ENCODE assay signal across 26 mouse cellular contexts in genomic region chr9:80171241-80171640, GRCm38 (mm10). TPM values are rescaled to one million over a fixed set of nuclear protein-coding genes. Genes with fewer than 3 reads are reported as not detected.
A peak's percentile ranks its signal among the peaks of the same experiment; 100 is the strongest.
DNase-seq lines count a peak whose midpoint lies in the region; ATAC-seq and TF ChIP-seq lines count a peak whose summit lies in the region.
"Had no signal": no experiment of that assay in that cellular context is flagged by ENCODE, and none has a peak within 500 bp of the region (broad histone marks: within the 10 kb centered on the region; RNA-seq: fewer than 3 reads in every experiment).

No protein-coding gene starts in this region.

- H3K4me1 ChIP-seq in kidney, embryonic 16.5 days (ENCODE audit: insufficient read depth, low read length) = peaks cover 26% of the 10 kb centered on the region
- H3K4me1 ChIP-seq in midbrain, embryonic 11.5 days (ENCODE audit: control insufficient read depth, insufficient read depth, low read length) = peaks cover 3% of the 10 kb centered on the region; the same call in 1 of the 2 replicates
- no peaks in the 10 kb centered on the region for H3K4me1 ChIP-seq in midbrain, postnatal 0 days (ENCODE audit: insufficient read depth, low read length)
- no peaks in the 10 kb centered on the region for H3K4me1 ChIP-seq in MEL (ENCODE audit: control insufficient read depth in 1 of 2, insufficient read depth in 2 of 2, low read length in 2 of 2)

- TF ChIP-seq POLR2A in MEL (IDR thresholded peaks at IDR 0.05; ENCODE audit: control insufficient read depth in 1 of 2, insufficient read depth in 1 of 2, low read depth in 1 of 2, low read length in 2 of 2, poor library complexity in 1 of 2) = no peak

- TF ChIP-seq RAD21 in MEL (IDR thresholded peaks at IDR 0.05; ENCODE audit: low read depth, low read length) = no peak

- no peaks in the 10 kb centered on the region for H3K79me2 ChIP-seq in MEL (ENCODE audit: control insufficient read depth, insufficient read depth, low read length, poor library complexity)

- H3K4me3 ChIP-seq in kidney, embryonic 16.5 days (ENCODE audit: low read length) = no peak overlapping the region
- no peak overlapping the region for H3K4me3 ChIP-seq in midbrain, embryonic 11.5 days (ENCODE audit: low read depth, low read length)
- no peak overlapping the region for H3K4me3 ChIP-seq in midbrain, postnatal 0 days (ENCODE audit: low read depth, low read length)
- H3K4me3 ChIP-seq in MEL (ENCODE audit: control insufficient read depth in 1 of 2, insufficient read depth in 1 of 2, low read depth in 2 of 2, low read length in 2 of 2) = no peak overlapping the region
- H3K4me3 ChIP-seq: embryonic facial prominence, embryonic 13.5 days; embryonic facial prominence, embryonic 15.5 days; erythroblast, embryonic 14.5 days; forebrain, embryonic 10.5 days; forebrain, embryonic 12.5 days had no signal

- peaks cover 4% of the 10 kb centered on the region; the same call in 1 of the 2 replicates for H3K36me3 ChIP-seq in kidney, embryonic 16.5 days (ENCODE audit: insufficient read depth, low read length)
- H3K36me3 ChIP-seq in midbrain, embryonic 11.5 days (ENCODE audit: control insufficient read depth, insufficient read depth, low read length) = no peaks in the 10 kb centered on the region
- H3K36me3 ChIP-seq in midbrain, postnatal 0 days (ENCODE audit: insufficient read depth, low read length) = no peaks in the 10 kb centered on the region
- no peaks in the 10 kb centered on the region for H3K36me3 ChIP-seq in MEL (ENCODE audit: control insufficient read depth in 1 of 2, insufficient read depth in 2 of 2, low read length in 2 of 2)
- H3K36me3 ChIP-seq: embryonic facial prominence, embryonic 13.5 days; embryonic facial prominence, embryonic 15.5 days; forebrain, embryonic 10.5 days; forebrain, embryonic 12.5 days; G1E had no signal

- no peak overlapping the region for H3K9ac ChIP-seq in kidney, embryonic 16.5 days (replicated peaks; ENCODE audit: low read length)
- no peak overlapping the region for H3K9ac ChIP-seq in midbrain, embryonic 11.5 days (ENCODE audit: low read length)
- no peak overlapping the region for H3K9ac ChIP-seq in midbrain, postnatal 0 days (replicated peaks; ENCODE audit: low read length, poor library complexity, severe bottlenecking)
- no peak overlapping the region for H3K9ac ChIP-seq in MEL (ENCODE audit: control insufficient read depth, low read depth, low read length, poor library complexity, severe bottlenecking)
- H3K9ac ChIP-seq: embryonic facial prominence, embryonic 13.5 days; embryonic facial prominence, embryonic 15.5 days; forebrain, embryonic 12.5 days had no signal

- TF ChIP-seq EP300 in MEL (IDR thresholded peaks at IDR 0.05; ENCODE audit: low read depth in 1 of 2, low read length in 2 of 2) = no peak

- DNase-seq in kidney, postnatal 36 days = no peak
- peak; percentile 8 for DNase-seq in midbrain, embryonic 11.5 days (ENCODE audit: low spot score, missing footprints)
- no peak for DNase-seq in midbrain, postnatal 0 days (ENCODE audit: low spot score)
- no peak for DNase-seq in MEL (ENCODE audit: low read depth, low spot score)
- no peak for DNase-seq in layer of hippocampus, postnatal 10 days (ENCODE audit: low spot score in 2 of 2)
- DNase-seq: adrenal gland, adult 2 months; adrenal gland, postnatal 10 days; adrenal gland, postnatal 25 days; B cell, adult 2 months; cerebellum, adult 11 months; cerebellum, adult 18-20 months; cerebellum, adult 8-10 months; cerebellum, adult 9-11 months; cerebellum, postnatal 14 days; cerebellum, postnatal 36 days; embryo, embryonic 11 days had no signal

- H3K27ac ChIP-seq in kidney, embryonic 16.5 days (ENCODE audit: low read length) = peak overlapping the region; percentile 84; the same call in 1 of the 2 replicates
- no peak overlapping the region for H3K27ac ChIP-seq in midbrain, embryonic 11.5 days (ENCODE audit: low read depth, low read length)
- no peak overlapping the region for H3K27ac ChIP-seq in midbrain, postnatal 0 days (ENCODE audit: low read depth, low read length)
- no peak overlapping the region for H3K27ac ChIP-seq in MEL (ENCODE audit: control insufficient read depth, low read depth, low read length)
- H3K27ac ChIP-seq: embryonic facial prominence, embryonic 13.5 days; embryonic facial prominence, embryonic 15.5 days; forebrain, embryonic 10.5 days; forebrain, embryonic 12.5 days had no signal

- no peak overlapping the region for H3K4me2 ChIP-seq in kidney, embryonic 16.5 days (replicated peaks; ENCODE audit: low read depth, low read length)
- H3K4me2 ChIP-seq in midbrain, embryonic 11.5 days = no peak overlapping the region
- H3K4me2 ChIP-seq in midbrain, postnatal 0 days (ENCODE audit: low read depth, low read length, poor library complexity, severe bottlenecking) = no peak overlapping the region
- H3K4me2 ChIP-seq: embryonic facial prominence, embryonic 13.5 days; embryonic facial prominence, embryonic 15.5 days; forebrain, embryonic 12.5 days had no signal

- ATAC-seq in kidney, embryonic 16.5 days (ENCODE audit: low FRiP score, low TSS enrichment) = no peak
- no peak for ATAC-seq in midbrain, embryonic 11.5 days (ENCODE audit: low FRiP score)
- no peak for ATAC-seq in midbrain, postnatal 0 days (ENCODE audit: low FRiP score)
- ATAC-seq: CD4-positive, CD25-positive, alpha-beta regulatory T cell, adult 4 months; forebrain, embryonic 14.5 days; forebrain, embryonic 16.5 days had no signal

- TF ChIP-seq CTCF in midbrain, postnatal 0 days (IDR thresholded peaks at IDR 0.05) = no peak
- TF ChIP-seq CTCF in MEL (IDR thresholded peaks at IDR 0.05 in 2 of 3, conservative IDR thresholded peaks at IDR 0.05 in 1 of 3; ENCODE audit: control insufficient read depth in 1 of 3, insufficient read depth in 1 of 3, low read depth in 2 of 3, low read length in 3 of 3, poor library complexity in 1 of 3, severe bottlenecking in 1 of 3) = no peak

- no peaks in the 10 kb centered on the region for H3K27me3 ChIP-seq in kidney, embryonic 16.5 days (ENCODE audit: insufficient read depth, low read length)
- no peaks in the 10 kb centered on the region for H3K27me3 ChIP-seq in midbrain, embryonic 11.5 days (ENCODE audit: control insufficient read depth, insufficient read depth, low read length)
- no peaks in the 10 kb centered on the region for H3K27me3 ChIP-seq in midbrain, postnatal 0 days (ENCODE audit: insufficient read depth, low read length)
- H3K27me3 ChIP-seq in MEL (ENCODE audit: control insufficient read depth in 1 of 2, insufficient read depth in 2 of 2, low read length in 2 of 2) = no peaks in the 10 kb centered on the region; a peak in 1 of 4 replicates
- H3K27me3 ChIP-seq: embryonic facial prominence, embryonic 13.5 days; embryonic facial prominence, embryonic 15.5 days; forebrain, embryonic 12.5 days had no signal

- H3K9me3 ChIP-seq in kidney, embryonic 16.5 days (ENCODE audit: low read length) = no peaks in the 10 kb centered on the region
- no peaks in the 10 kb centered on the region for H3K9me3 ChIP-seq in midbrain, embryonic 11.5 days (ENCODE audit: control insufficient read depth, low read length)
- H3K9me3 ChIP-seq in midbrain, postnatal 0 days (ENCODE audit: low read length) = no peaks in the 10 kb centered on the region
- no peaks in the 10 kb centered on the region for H3K9me3 ChIP-seq in MEL (replicated peaks; ENCODE audit: insufficient read depth, low read length)
- H3K9me3 ChIP-seq: embryonic facial prominence, embryonic 13.5 days; embryonic facial prominence, embryonic 15.5 days; forebrain, embryonic 10.5 days; forebrain, embryonic 12.5 days; G1E had no signal

TF ChIP-seq in MEL, 35 proteins besides CTCF, POLR2A, EP300 and RAD21:
- 0 out of 2 replicates have a peak, but pooled peaks have one; percentile 12 for TF ChIP-seq MAFK (IDR thresholded peaks at IDR 0.05; ENCODE audit: borderline replicate concordance, low read depth, low read length)
- TF ChIP-seq MXI1 (IDR thresholded peaks at IDR 0.05; ENCODE audit: low read depth, low read length) = no peak

RNA-seq across cellular contexts. Expression of gene Myo6, which starts 6.4 kb away (rescaled TPM):
- polyA plus RNA-seq in kidney, embryonic 16.5 days (2015; fragmentation: Nextera tagmentation; extraction: Ambion mirVana) = 62.6 and 70.7 TPM in 2 replicates
- polyA plus RNA-seq in midbrain, embryonic 11.5 days (2014; fragmentation: Nextera tagmentation; extraction: Ambion mirVana) = 11.1 and 14.4 TPM in 2 replicates
- total RNA-seq in midbrain, postnatal 0 days (2014; rRNA removed) = 44.6 and 66.6 TPM in 2 replicates
- 24.6 and 25.5 TPM in 2 replicates for polyA plus RNA-seq in midbrain, postnatal 0 days (2015; fragmentation: Nextera tagmentation; extraction: Ambion mirVana)
- 1.2 and 1.5 TPM in 2 replicates for total RNA-seq in MEL (2012; rRNA removed)
- 1 to 10 TPM in 1 of 2 experiments, not detected in 1; 1.6 TPM for polyA plus RNA-seq in MEL (2012; ENCODE audit: insufficient read depth in 1 of 2, insufficient read length in 2 of 2, low read depth in 1 of 2, low replicate concordance in 2 of 2, missing spikeins in 1 of 2)
- 10 to 100 TPM; 59.0 to 72.6 TPM for total RNA-seq in layer of hippocampus, postnatal 10 days (2021)
